Mouse (Mus musculus): Measurements from ENCODE around the gene Rnf31. TPM values are rescaled to one million over a fixed set of nuclear protein-coding genes. Genes with fewer than 3 reads are reported as not detected.

The Rnf31 gene
- total RNA-seq, 2 experiments from 2014 or later: 29.1 to 35.0 TPM

DNA sequence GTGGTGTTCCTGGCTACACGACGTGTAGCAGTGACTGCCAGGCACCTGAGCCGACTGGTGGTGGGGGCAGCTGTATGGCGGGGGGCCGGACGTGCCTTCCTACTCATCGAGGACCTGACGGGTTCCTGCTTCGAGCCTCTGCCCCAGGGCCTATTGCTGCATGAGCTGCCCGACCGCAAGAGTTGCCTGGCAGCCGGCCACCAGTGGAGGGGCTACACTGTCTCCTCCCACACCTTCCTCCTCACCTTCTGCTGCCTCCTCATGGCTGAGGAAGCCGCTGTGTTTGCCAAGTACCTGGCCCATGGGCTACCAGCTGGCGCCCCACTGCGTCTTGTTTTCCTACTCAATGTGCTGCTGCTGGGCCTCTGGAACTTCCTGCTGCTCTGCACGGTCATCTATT, 15.1 kb upstream of the Rnf31 start:
- peak in 1 of 2 experiments; percentile 31 for DNase-seq
- intact Hi-C loops (cut with DNase I): no loop called here

DNA sequence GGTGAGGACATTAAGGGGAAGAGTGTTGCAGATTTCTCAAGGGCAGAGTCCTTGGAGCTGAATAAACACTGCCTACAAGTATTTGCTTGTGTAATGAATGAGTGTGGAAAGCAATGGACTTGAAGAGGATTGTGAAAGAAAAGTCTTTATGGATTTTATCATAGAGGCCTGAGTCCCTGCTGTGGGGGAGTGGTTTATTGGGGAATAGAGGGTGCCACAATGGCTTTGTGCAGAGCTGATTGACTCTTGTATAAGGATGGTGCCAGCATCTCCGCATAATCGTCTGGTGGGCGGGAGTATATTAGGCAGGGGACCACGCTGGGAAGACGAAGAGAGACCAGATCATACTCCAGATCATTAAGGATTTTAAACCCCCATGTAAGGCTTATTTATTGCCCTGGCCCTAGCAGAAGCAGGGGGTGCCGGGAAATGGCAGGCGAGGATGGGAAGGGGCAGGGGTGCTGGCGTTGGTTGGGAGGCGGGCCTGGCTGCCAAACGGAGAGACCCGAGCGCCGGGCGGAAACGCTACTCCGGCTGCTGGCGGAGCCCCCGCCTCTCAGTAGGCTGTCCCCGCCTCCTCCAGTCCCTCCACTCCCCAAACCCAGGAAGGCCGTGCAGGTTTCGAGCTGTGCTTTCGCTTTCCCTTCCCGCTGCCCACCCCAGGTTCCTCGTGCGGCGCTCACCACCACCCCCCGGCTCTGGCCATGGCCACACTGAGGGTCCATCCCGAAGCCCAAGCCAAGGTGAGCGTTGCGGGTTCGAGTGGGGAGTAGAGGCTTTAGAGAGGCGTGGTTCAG, 13.4 kb upstream of the Rnf31 start, which contains the start of gene Psme1:
Gene Psme1 (plus strand): TSS at position 253 of the 797 bp plus-strand sequence.
- intact Hi-C loops (cut with DNase I): no loop called here
- peak; percentile 77 to 82 for DNase-seq

DNA sequence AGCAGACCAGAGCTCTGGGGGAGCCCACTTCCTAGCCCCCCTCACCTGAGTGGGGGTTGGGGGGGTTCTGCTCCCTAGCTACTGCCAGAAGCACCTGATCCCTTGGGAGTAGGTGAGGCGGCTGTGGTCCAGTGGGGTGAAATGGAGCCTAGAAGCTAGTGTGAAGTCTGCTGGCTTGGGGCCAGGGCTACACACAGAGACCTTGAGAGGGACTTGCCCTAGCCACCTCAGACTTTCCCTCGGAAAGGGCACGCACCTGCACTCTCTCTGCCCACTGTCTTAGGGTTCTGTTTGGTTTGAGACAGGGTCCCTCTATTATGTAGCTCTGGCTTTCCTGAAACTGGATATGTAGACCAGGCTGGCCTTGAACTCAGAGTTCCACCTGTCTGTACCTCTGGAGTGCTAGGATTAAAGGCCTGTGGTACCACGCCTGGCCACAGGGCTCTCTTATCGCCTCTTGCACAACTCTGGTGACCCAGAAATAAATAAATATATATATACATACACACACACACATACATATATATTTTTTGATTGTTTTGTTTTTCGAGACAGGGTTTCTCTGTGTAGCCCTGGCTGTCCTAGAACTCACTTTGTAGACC, 12.7 kb upstream of the Rnf31 start:
- DNase-seq: peak in 1 of 2 experiments; percentile 66
- intact Hi-C loops (cut with DNase I): no loop called here

DNA sequence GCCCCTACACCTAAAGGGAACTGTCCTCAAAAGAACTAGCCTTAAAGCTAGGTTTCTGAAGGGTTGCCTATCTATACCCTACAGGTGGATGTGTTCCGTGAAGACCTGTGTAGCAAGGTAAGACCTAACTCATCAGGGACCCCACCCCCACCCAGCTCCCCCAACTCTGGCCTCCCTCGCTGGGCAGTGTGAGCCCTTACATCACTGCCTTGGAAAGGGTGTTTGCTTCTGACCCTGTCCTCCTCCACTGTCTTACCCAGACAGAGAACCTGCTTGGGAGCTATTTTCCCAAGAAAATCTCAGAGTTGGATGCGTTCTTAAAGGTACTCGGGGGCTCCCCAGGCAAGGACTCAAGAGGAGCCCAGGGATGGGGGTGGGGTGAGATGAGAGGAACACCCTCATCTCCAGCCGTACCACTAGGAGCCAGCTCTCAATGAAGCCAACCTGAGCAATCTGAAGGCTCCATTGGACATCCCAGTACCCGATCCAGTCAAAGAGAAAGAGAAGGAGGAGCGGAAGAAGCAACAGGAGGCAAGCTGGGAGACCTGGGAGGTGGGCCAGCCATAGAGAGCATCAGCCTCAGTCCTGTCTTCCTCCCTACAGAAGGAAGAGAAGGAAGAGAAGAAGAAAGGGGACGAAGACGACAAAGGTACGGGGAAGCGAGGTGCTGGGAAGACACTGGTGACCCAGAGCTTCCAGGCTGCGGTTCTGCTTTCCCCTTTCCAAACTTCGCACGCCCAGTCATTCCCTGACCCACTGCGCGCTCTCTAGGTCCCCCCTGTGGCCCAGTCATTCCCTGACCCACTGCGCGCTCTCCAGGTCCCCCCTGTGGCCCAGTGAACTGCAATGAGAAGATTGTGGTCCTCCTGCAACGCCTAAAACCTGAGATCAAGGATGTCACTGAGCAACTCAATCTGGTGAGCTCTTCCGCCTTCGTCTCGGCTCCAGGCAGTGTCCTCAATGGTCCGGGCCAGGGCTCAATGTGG, 11.7 kb upstream of the Rnf31 start:
- intact Hi-C loops (cut with DNase I): no loop called here
- no peak for DNase-seq

DNA sequence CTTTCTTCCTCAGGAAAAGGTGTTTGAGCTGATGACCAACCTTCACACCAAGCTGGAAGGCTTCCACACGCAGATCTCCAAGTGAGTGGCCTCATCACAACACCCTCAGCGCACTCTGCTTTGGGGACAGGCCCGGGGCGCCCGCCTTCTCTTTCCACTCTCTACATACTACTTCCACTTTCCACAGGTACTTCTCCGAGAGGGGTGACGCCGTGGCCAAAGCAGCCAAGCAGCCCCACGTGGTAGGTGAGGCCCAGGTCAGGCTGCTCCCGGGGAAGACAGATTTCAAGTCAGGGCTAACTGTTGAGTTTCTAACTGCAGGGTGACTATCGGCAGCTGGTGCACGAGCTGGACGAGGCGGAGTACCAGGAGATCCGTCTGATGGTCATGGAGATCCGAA, 10.8 kb upstream of the Rnf31 start:
- intact Hi-C loops (cut with DNase I): no loop called here
- no peak for DNase-seq

DNA sequence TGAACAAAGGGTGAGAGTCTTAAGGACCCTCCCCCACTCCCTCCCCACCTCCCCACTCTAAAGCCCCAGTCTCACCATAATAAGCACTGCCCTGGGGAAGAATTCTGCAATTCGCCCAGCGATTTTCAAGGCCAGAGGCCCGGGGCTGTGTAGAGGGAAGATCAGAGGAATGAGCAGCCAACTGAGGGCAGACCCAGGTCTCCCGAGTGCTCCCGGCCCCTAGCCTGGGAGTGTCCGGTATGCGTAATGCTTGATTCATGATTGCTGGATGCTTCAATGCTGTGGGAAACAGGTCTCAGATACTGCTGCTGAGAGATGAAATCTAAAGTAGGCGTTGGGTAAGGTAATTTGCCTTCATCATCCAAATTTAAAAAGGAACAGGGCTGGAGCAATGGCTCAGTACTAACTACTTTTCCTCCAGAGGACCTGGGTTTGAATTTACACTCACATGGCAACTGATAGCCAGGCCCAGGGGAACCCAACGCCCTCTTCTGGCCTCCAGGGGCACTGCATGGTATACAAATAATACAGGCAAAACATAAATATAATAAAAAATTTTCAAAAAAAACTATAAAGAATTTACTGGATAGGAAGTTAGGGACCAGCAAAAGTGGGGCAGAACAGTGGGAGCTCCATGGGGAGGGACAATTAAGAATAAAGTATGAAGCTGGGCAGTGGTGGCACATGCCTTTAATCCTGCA, 9.4 kb upstream of the Rnf31 start:
- intact Hi-C loops (cut with DNase I): no loop called here
- no peak for DNase-seq

DNA sequence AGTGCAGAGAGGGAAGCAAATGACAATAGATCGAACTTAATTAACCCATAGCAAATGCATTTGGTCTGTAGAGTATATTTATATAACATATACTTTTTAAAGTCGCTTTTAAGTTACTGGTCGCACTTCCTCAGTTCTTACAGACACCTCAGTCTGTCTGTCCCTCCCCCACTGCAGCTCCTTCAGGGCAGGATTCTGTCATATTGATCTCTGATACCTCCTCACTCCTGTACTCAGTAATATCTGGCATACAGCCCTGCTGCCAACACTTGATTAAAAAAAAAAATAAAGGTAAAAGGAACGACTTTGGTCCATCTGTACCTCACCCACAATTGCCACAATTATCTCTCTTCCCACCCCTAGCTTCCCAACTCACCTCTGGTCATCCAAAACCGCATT, 7.2 kb upstream of the Rnf31 start:
- DNase-seq: no peak
- intact Hi-C loops (cut with DNase I): no loop called here

DNA sequence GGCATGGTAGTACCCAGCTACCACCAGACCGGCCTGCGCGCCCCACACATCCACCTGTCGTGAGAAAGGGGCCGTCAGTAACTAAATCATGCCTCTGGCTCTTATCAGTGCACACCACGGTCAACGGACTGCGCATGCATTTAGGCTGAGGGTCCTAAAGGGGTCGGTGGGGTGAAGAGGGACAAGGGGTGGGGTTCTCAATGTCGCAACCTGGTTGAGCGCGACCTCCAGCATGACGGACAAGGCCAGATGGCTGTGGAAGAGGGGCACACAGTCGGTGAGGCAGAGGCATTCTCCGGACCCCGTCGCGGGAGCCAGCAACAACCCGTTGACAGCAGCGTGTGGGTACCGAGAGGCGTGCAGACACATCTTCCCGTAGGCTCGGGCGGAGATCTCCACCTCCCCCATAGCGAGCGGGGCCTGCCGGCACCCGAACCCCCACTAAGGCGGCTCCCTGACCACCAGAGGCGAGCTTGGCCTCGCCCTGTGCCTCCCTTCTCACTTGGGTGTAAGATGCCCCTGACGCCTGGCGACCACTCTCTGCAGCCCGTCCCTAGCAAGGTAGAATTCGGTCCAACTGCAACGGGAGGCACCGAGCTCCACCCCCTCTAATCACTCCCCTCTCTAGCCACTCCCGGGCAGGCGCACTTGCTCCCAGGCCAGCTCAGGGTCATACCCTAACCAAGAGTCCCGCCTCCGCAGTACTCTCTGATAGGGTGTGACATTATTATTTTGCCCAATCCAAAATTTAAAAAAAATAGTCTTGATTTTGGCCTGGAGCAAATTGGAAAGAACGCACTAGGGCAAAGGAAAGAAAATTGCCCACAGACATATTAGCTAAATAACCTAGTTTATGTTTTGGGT, 6.6 kb upstream of the Rnf31 start, which contains the start of gene Emc9:
Gene Emc9 (minus strand): TSS at position 601 of the 864 bp plus-strand sequence.
- intact Hi-C loops (cut with DNase I): no loop called here
- peak; percentile 77 to 81 for DNase-seq

DNA sequence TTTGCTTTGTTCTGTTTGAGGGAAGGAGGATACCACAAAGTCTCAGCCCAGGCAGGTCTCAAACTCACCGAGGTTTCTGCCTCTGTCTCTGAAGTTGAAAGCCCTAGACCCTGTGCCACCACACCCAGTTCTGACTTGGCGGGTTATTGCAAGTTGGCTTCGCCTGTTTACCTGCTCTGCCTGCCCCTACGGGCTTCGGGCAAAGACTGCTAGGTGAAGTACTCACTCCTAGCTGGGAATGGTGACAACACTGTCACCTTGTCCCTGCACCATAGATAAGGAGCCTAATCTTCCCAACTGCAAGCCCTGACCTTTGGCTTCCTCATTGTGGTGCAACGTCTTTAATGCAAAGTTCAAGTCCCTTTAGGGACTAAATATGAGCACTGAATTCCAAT, 5.9 kb upstream of the Rnf31 start:
- DNase-seq: no peak
- intact Hi-C loops (cut with DNase I): no loop called here

DNA sequence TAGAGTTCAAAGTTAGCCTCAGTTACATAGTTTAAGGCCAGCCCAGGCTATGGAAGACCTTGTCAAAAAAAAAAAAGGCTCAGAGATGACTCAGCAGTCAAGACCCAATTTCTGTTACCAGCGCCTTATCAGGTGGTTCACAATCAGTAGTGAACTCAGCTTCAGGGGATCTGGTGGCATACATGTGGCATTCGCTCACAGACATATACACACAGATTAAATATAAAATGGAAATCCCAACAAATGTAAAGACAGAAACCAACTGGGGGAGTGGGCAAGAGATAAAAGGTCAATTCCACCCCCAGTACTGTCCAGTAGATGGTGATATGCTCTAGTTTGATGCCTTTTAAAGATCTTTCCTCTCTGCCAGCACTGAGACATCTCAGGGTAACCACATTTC, 5.4 kb upstream of the Rnf31 start:
- no peak for DNase-seq
- intact Hi-C loops (cut with DNase I): no loop called here

DNA sequence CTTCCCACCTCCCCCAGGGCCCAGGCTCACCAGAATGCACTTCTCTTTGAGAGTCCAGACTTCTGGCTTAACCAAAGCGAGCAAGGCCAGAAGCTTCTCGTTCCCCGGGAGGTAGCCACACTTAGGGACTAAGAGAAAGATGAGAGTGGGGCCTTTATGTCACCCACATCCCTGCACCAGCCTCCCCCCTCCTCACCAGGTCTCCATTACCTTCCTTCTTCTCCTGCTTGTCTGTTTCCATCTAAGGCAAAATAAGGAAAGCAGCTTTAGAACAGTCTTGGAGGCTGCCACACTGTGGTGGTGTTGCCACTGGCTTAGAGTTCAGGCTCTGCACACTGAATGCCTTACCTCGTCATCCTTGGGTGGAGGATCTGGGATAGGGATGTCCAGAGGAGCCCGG, 2.2 kb upstream of the Rnf31 start:
- intact Hi-C loops (cut with DNase I): no loop called here
- DNase-seq: no peak

DNA sequence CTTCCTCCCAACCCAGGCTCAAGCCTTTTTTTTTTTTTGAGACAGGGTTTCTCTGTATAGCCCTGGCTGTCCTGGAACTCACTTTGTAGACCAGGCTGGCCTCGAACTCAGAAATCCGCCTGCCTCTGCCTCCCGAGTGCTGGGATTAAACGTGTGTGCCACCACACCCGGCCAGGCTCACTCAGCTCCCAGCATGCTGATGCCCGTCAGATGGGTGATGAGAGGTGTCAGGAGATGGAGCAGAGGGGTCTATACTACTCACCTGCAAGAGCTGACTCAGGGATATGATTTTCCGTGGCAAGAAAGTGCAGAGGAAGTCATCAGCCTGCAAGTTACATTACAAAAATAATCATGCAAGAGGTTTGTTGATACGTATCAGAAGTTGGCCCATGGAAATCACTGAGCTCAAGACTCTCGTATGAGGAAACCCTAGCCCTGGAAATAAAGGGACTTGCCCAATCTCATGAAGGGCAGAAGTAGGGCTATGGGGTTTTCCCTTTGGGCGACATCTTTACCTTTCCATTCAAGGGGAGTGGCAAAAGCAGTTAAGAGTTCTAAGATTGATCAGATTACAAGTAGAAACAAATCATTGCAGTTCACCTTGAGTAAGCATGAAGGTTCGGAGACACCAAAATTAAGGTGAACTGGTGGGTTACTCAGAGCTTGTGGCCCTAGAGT, 1.6 kb upstream of the Rnf31 start:
- intact Hi-C loops (cut with DNase I): no loop called here
- no peak for DNase-seq

DNA sequence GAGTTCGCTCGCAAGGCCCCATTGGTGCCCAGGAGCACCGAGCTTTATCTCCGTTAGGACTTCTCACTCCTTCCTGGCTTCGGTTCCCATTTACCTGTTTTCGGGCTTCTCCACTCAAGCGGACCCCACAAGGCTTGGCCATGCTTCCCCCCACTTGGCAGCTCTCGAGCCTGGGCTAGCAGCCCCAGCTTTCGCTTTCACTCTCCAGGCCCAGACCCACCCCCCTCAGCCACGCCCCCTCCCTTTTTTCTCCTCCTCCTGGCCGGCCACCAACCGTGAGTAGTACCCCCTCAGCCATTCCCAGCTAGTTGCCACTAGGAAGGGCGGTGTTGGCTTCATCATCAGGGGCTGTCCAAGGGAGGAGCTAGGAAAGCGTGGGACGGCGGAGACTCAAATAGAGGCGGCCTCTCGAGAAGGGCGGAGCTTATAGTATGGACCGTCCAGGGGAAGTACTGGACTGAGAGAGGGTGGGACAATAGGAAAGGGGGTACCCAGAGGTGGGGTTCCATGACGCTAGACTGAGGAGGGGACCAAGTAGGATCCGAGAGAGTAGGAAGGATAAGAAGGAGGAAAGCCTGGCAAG, 669 bp upstream of the Rnf31 start, which contains the start of gene Psme2:
Gene Psme2 (minus strand): TSS at position 366 of the 583 bp plus-strand sequence.
- intact Hi-C loops (cut with DNase I): no loop called here

DNA sequence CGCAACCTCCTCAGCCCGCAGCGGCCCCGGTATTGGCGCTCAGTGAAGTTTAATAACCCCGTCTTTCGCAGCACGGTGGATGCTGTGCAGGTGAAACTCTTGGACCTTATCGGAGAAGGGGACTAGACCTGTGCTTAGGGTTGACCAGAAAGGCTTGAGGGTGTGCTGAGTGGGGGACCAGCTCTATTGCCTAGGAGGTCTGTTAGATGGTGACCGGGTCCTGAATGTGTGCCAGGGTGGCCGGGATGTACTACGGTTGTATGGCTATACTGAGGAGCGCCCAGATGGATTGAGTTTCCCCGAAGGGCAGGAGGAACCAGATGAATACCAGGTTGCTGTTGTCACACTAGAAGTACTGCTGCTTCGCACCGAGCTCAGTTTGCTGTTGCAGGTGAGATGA, 718 bp downstream of the Rnf31 start:
- intact Hi-C loops (cut with DNase I): loop anchor here (2.0 kb wide), 1 partner anchor 15 kb away; no protein-coding TSS in a partner anchor
- no peak for DNase-seq

More for the DNA sequence above, 669 bp upstream of the Rnf31 start, which contains the start of gene Psme2:
- peak in 1 of 2 experiments; percentile 90 for DNase-seq

DNA sequence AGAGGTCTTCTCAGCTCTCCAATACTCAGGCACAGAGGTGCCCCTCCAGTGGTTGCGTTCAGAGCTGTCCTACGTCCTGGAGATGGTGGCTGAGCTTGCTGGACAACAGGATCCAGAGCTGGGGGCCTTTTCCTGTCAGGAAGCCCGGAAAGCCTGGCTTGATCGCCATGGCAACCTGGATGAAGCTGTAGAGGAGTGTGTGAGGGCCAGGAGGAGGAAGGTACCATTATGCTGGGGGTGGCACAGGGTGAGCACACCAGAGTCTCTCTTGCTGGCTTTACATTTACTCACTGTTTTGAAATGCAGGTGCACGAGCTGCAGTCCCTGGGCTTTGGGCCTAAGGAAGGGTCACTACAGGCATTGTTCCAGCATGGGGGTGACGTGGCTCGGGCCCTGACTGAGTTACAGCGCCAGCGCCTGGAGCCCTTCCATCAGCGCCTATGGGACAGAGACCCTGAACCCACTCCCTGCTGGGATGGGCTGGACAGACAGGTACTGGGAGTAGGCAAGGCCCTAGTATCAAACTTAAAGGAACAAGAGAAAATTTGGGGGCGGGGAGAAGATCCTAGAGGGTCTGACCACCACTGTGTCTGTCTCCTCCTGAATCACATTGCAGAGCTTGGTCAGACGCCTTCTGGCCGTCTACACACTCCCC, 4.7 kb downstream of the Rnf31 start:
- intact Hi-C loops (cut with DNase I): no loop called here
- no peak for DNase-seq

DNA sequence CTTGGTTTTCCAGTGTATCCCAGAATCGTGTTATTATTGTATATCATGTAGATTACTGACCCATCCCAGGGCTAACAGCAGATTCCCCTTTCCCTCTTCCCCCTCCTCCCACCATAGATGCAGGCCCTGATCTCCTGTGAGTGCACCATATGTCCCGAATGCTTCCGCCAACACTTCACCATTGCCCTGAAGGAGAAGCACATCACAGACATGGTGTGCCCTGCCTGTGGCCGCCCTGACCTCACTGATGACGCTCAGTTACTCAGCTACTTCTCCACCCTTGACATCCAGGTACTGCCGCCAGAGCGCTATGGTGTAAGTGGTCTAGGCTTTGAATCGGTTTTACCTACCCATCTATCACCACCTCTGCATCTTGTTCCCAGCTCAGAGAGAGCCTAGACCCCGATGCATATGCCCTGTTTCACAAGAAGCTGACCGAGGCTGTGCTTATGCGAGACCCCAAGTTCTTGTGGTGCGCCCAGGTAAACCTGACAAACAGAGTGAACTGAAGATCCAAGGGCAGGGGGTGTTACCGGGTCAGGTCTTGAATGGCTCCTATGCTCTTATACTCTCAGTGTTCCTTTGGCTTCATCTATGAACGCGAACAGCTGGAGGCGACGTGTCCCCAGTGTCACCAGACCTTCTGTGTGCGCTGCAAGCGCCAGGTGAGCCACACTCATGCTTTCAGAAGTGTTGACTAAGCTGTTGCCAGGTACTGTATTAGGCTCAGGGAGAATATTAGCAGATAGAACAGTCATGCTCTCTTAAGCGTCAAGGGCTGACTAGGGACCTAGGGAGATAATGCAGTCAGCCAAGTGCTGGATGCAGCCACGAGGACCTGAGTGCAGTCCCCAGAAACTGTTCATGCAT, 7.2 kb downstream of the Rnf31 start:
- intact Hi-C loops (cut with DNase I): no loop called here
- no peak for DNase-seq

DNA sequence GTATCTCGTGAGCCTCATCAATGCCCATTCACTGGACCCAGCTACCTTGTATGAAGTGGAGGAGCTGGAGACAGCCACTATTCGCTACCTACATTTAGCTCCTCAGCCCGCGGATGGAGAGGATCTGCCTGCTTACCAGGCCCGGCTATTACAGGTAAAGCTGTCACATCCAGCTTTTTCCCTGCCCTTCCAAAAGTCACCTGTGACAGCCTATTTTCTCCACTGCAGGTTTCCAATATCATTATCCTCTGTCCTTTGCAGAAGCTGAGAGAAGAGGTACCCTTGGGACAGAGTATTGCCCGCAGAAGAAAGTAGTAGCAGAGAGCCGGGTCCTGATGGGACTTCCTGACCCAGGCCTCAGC, 11.7 kb downstream of the Rnf31 start, which contains the start of gene Irf9:
Gene Irf9 (plus strand): TSS at position 301 of the 362 bp plus-strand sequence.
- no peak for DNase-seq
- intact Hi-C loops (cut with DNase I): loop anchor here (2.0 kb wide), 1 partner anchor 104 kb away; no protein-coding TSS in a partner anchor

All from heart, postnatal 36 days (tissue).